Mouse (Mus musculus) hindbrain, embryonic 13.5 days (tissue): ENCODE measurements around the gene Gdf10. TPM values are rescaled to one million over a fixed set of nuclear protein-coding genes. Genes with fewer than 3 reads are reported as not detected.

Source experiments
- ATAC-seq: fragments of 200-750 bp; cut with Nextera tagmentation; 2 replicates; pipeline ENCODE4 v1.8.0; 2017; ENCODE audit warnings: moderate TSS enrichment; ENCODE audit not compliant: low FRiP score
- H3K27ac ChIP-seq: fragments of 300-500 bp; sonication (generic); 2 replicates; pipeline ENCODE4 v1.5.1; 2015; ENCODE audit warnings: inconsistent platforms, mild to moderate bottlenecking, moderate library complexity
- H3K27me3 ChIP-seq: fragments of 300-500 bp; sonication (generic); 2 replicates; pipeline ENCODE4 v1.6.1; 2015; ENCODE audit warnings: mild to moderate bottlenecking, inconsistent platforms
- H3K36me3 ChIP-seq: fragments of 300-500 bp; sonication (generic); 2 replicates; pipeline ENCODE4 v1.6.1; 2015; ENCODE audit warnings: mild to moderate bottlenecking, inconsistent platforms
- H3K4me1 ChIP-seq: fragments of 300-500 bp; sonication (generic); replicated peaks from 2 replicates; pipeline ENCODE4 v1.6.1; 2015; ENCODE audit warnings: inconsistent platforms
- H3K4me2 ChIP-seq: fragments of 300-500 bp; sonication (generic); 2 replicates; pipeline ENCODE4 v1.6.1; 2015; ENCODE audit warnings: inconsistent platforms, mild to moderate bottlenecking, moderate library complexity
- H3K4me3 ChIP-seq: fragments of 300-500 bp; sonication (generic); 2 replicates; pipeline ENCODE4 v1.5.1; 2015; ENCODE audit warnings: mild to moderate bottlenecking, inconsistent platforms
- H3K9ac ChIP-seq: fragments of 300-500 bp; sonication (generic); 2 replicates; pipeline ENCODE4 v1.6.1; 2015; ENCODE audit warnings: mild to moderate bottlenecking, inconsistent platforms
- H3K9me3 ChIP-seq: fragments of 300-500 bp; sonication (generic); 2 replicates; pipeline ENCODE4 v1.6.1; 2016; ENCODE audit warnings: inconsistent platforms
- WGBS: fragments of 180-500 bp; shearing (Covaris S2); methylation state at CpG from one replicate; pipeline ENCODE4 v1.1.7; 2015; 5-methylcytosine and 5-hydroxymethylcytosine counted together
- polyA plus RNA-seq: library from polyadenylated mRNA; unstranded; fragments of >200 nt; fragmentation: Nextera tagmentation; extraction: Ambion mirVana; gene quantifications from 2 replicates; pipeline ENCODE4 v1.2.1, GENCODE M21; 2015

Gene Gdf10
- polyA plus RNA-seq, 1 experiment from 2014 or later: 5.6 TPM

GRCm38 (mm10) chr14:33946125-33946524, 22.7 kb downstream of the Gdf10 start:
- Histone ChIP-seq H3K9me3 (no peaks in the 10 kb centered on the region), H3K4me3 (no peak overlapping the region), H3K4me2 (no peak overlapping the region), H3K27ac (no peak overlapping the region), H3K9ac (no peak overlapping the region), H3K36me3 (no peaks in the 10 kb centered on the region), H3K27me3 (no peaks in the 10 kb centered on the region), H3K4me1 (no peaks in the 10 kb centered on the region)
- 82% methylated on average over 6 of the region's 6 CpGs for WGBS
- ATAC-seq: no peak

GRCm38 (mm10) chr14:33952233-33952981, 29.0 kb downstream of the Gdf10 start:
- no peak overlapping the region for H3K4me3 ChIP-seq
- no peaks in the 10 kb centered on the region for H3K9me3 ChIP-seq
- H3K9ac ChIP-seq: no peak overlapping the region
- no peak overlapping the region for H3K27ac ChIP-seq
- no peak for ATAC-seq
- no peaks in the 10 kb centered on the region for H3K36me3 ChIP-seq
- WGBS: 70% methylated on average over 6 of the region's 6 CpGs
- no peak overlapping the region for H3K4me2 ChIP-seq
- H3K27me3 ChIP-seq: no peaks in the 10 kb centered on the region
- no peaks in the 10 kb centered on the region for H3K4me1 ChIP-seq

- ATAC-seq: no peak
- Histone ChIP-seq H3K27ac (no peak within 1 kb of the TSS), H3K4me2 (no peak within 1 kb of the TSS), H3K4me1 (no peaks in the 10 kb centered on the region), H3K4me3 (no peak within 1 kb of the TSS), H3K9me3 (no peaks in the 10 kb centered on the region), H3K36me3 (no peaks in the 10 kb centered on the region), H3K9ac (no peak within 1 kb of the TSS), H3K27me3 (0 out of 2 replicates have a peak, but pooled peaks cover 7% of the 10 kb centered on the region)
- WGBS: 88% methylated on average over 5 of the region's 5 CpGs
These were observed 30.4 kb downstream of the Gdf10 start, which contains the start of gene Rbp3 for GRCm38 (mm10) chr14:33953761-33954160. TSS of gene Rbp3 (plus strand) at chr14:33954003.

- H3K4me1 ChIP-seq: no peaks in the 10 kb centered on the region
- no peak overlapping the region for H3K27ac ChIP-seq
- 78% methylated on average over 13 of the region's 13 CpGs for WGBS
- no peaks in the 10 kb centered on the region for H3K9me3 ChIP-seq
- no peak for ATAC-seq
- H3K4me2 ChIP-seq: no peak overlapping the region
- no peaks in the 10 kb centered on the region for H3K36me3 ChIP-seq
- H3K27me3 ChIP-seq: 0 out of 2 replicates have a peak, but pooled peaks cover 7% of the 10 kb centered on the region
- H3K9ac ChIP-seq: no peak overlapping the region
- no peak overlapping the region for H3K4me3 ChIP-seq
These were observed 32.7 kb downstream of the Gdf10 start for GRCm38 (mm10) chr14:33956055-33956454.

GRCm38 (mm10) chr14:33958186-33958585, 34.8 kb downstream of the Gdf10 start:
- Histone ChIP-seq H3K9me3 (no peaks in the 10 kb centered on the region), H3K9ac (no peak overlapping the region), H3K4me1 (no peaks in the 10 kb centered on the region), H3K4me2 (no peak overlapping the region), H3K27ac (no peak overlapping the region), H3K36me3 (no peaks in the 10 kb centered on the region), H3K4me3 (no peak overlapping the region), H3K27me3 (0 out of 2 replicates have a peak, but pooled peaks cover 7% of the 10 kb centered on the region)
- 92% methylated on average over 4 of the region's 4 CpGs for WGBS
- no peak for ATAC-seq

- ATAC-seq: no peak
- 70% methylated on average over 3 of the region's 3 CpGs for WGBS
- H3K27me3 ChIP-seq: 0 out of 2 replicates have a peak, but pooled peaks cover 7% of the 10 kb centered on the region
- no peaks in the 10 kb centered on the region for H3K36me3 ChIP-seq
- H3K9ac ChIP-seq: no peak overlapping the region
- H3K27ac ChIP-seq: no peak overlapping the region
- H3K9me3 ChIP-seq: no peaks in the 10 kb centered on the region
- H3K4me1 ChIP-seq: no peaks in the 10 kb centered on the region
- H3K4me3 ChIP-seq: no peak overlapping the region
- H3K4me2 ChIP-seq: no peak overlapping the region
These were observed 35.5 kb downstream of the Gdf10 start for GRCm38 (mm10) chr14:33958841-33959240.

- Histone ChIP-seq H3K9me3 (no peaks in the 10 kb centered on the region), H3K4me3 (no peak overlapping the region), H3K4me2 (no peak overlapping the region), H3K27me3 (0 out of 2 replicates have a peak, but pooled peaks cover 7% of the 10 kb centered on the region), H3K36me3 (no peaks in the 10 kb centered on the region), H3K4me1 (no peaks in the 10 kb centered on the region), H3K9ac (no peak overlapping the region), H3K27ac (no peak overlapping the region)
- ATAC-seq: no peak
- 18% methylated on average over 9 of the region's 9 CpGs for WGBS
These were observed 36.0 kb downstream of the Gdf10 start for GRCm38 (mm10) chr14:33959341-33959740.

- no peak for ATAC-seq
These were observed 42.3 kb downstream of the Gdf10 start for GRCm38 (mm10) chr14:33965675-33966074.

GRCm38 (mm10) chr14:33972679-33973078, 49.3 kb downstream of the Gdf10 start:
- H3K4me3 ChIP-seq: no peak overlapping the region
- H3K9me3 ChIP-seq: no peaks in the 10 kb centered on the region
- 52% methylated on average over 7 of the region's 7 CpGs for WGBS
- H3K9ac ChIP-seq: no peak overlapping the region
- H3K27me3 ChIP-seq: peaks cover under 1% of the 10 kb centered on the region; the same call in 1 of the 2 replicates
- H3K4me2 ChIP-seq: no peak overlapping the region
- no peak for ATAC-seq
- no peaks in the 10 kb centered on the region for H3K36me3 ChIP-seq
- H3K4me1 ChIP-seq: peaks cover under 1% of the 10 kb centered on the region; the same call in 1 of the 2 replicates
- no peak overlapping the region for H3K27ac ChIP-seq

More at GRCm38 (mm10) chr14:33965675-33966074, 42.3 kb downstream of the Gdf10 start:
- Histone ChIP-seq H3K27me3 (no peaks in the 10 kb centered on the region), H3K9me3 (no peaks in the 10 kb centered on the region), H3K27ac (no peak overlapping the region), H3K4me2 (no peak overlapping the region), H3K4me1 (no peaks in the 10 kb centered on the region), H3K4me3 (no peak overlapping the region), H3K36me3 (no peaks in the 10 kb centered on the region), H3K9ac (no peak overlapping the region)
- 72% methylated on average over 7 of the region's 7 CpGs for WGBS

- ATAC-seq: no peak
- Histone ChIP-seq H3K4me3 (no peak overlapping the region), H3K27ac (no peak overlapping the region), H3K9me3 (no peaks in the 10 kb centered on the region), H3K27me3 (peaks cover 14% of the 10 kb centered on the region), H3K36me3 (no peaks in the 10 kb centered on the region), H3K4me1 (peaks cover 14% of the 10 kb centered on the region), H3K4me2 (no peak overlapping the region), H3K9ac (no peak overlapping the region)
- 36% methylated on average over 5 of the region's 5 CpGs for WGBS
These were observed 51.4 kb downstream of the Gdf10 start for GRCm38 (mm10) chr14:33974752-33975151.

GRCm38 (mm10) chr14:33977748-33978147, 54.4 kb downstream of the Gdf10 start:
- ATAC-seq: no peak
- no peak overlapping the region for H3K27ac ChIP-seq
- H3K27me3 ChIP-seq: peaks cover 14% of the 10 kb centered on the region
- H3K4me3 ChIP-seq: peak overlapping the region; percentile 42; the same call in 1 of the 2 replicates
- peaks cover 14% of the 10 kb centered on the region for H3K4me1 ChIP-seq
- 33% methylated on average over 7 of the region's 7 CpGs for WGBS
- H3K9ac ChIP-seq: no peak overlapping the region
- no peaks in the 10 kb centered on the region for H3K9me3 ChIP-seq
- peak overlapping the region; percentile 79 for H3K4me2 ChIP-seq
- no peaks in the 10 kb centered on the region for H3K36me3 ChIP-seq

GRCm38 (mm10) chr14:33978604-33979059, 55.2 kb downstream of the Gdf10 start, which contains the start of gene Zfp488:
TSS of gene Zfp488 (minus strand) at chr14:33978764.
- H3K9me3 ChIP-seq: no peaks in the 10 kb centered on the region
- peak within 1 kb of the TSS; percentile 65 for H3K9ac ChIP-seq
- ATAC-seq: peak; percentile 57; the same call in 1 of the 2 replicates
- no peaks in the 10 kb centered on the region for H3K36me3 ChIP-seq
- peak within 1 kb of the TSS; percentile 42 for H3K4me3 ChIP-seq
- H3K4me1 ChIP-seq: peaks cover 14% of the 10 kb centered on the region
- no peak within 1 kb of the TSS for H3K27ac ChIP-seq
- WGBS: 2% methylated on average over 25 of the region's 25 CpGs
- peak within 1 kb of the TSS; percentile 79 for H3K4me2 ChIP-seq
- peaks cover 14% of the 10 kb centered on the region for H3K27me3 ChIP-seq
